Mouse (Mus musculus): ENCODE data around the gene Snx12.

DNA sequence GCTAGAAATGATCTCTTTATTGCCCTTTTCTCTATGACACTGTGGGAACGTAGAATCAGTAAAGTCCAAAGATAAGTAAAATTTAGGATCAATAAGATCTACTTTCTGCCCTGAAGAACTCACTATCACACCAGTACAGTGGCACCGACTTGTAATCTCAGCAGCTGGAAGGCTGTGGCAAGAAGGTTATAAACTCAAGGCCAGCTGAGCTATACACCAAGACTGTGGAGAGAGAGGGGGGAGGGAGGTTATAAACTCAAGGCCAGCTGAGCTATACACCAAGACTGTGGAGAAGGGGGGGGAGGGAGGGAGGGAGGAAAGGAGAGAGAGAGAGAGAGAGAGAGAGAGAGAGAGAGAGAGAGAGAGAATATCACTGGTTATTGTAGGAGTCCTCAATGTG is 53.9 kb downstream of the Snx12 start:
- TF ChIP-seq POLR2A (IDR thresholded peaks at IDR 0.05; ENCODE audit: borderline replicate concordance, extremely low read depth, insufficient read depth, insufficient read length, poor library complexity, severe bottlenecking) (no peak), CTCF (IDR thresholded peaks at IDR 0.05; ENCODE audit: borderline replicate concordance, extremely low read depth, insufficient read depth, insufficient read length) (no peak)
